Mouse (Mus musculus): Measurements from ENCODE around the gene Pde6h.
"Not testable (repeated sequence)": the region's sequence is repeated elsewhere in the genome, so short reads cannot be mapped to it uniquely, and the experiment has no call there.

The Pde6h gene

GRCm38 (mm10) chr6:136941051-136942021 lies 17.7 kb downstream of the Pde6h start, which contains the start of gene Arhgdib:
Arhgdib (minus strand) TSS chr6:136941899.
- no peak for DNase-seq

GRCm38 (mm10) chr6:136942280-136942679 lies 18.6 kb downstream of the Pde6h start:
- DNase-seq, result no peak

DNA sequence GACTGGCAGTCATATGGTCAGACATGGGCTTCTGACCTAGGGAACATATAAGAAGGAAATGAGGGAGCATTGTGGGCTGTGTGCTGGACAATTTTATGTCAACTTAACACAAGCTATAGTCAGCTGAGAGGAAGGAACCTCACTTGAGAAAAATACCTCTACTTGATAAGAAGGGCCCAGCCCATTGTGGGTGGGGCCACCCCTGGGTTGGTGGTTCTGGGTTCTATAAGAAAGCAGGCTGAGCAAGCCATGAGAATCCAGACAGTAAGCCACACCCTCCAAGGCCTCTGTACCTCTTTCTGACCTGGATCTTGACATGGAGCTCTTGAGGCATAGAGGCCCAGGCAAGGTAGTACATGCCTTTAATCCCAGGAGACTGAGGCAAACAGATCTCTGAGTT lies 19.8 kb downstream of the Pde6h start:
- no peak for DNase-seq

GRCm38 (mm10) chr6:136944511-136944910 lies 20.9 kb downstream of the Pde6h start:
- no peak for DNase-seq

GRCm38 (mm10) chr6:136946241-136946640 lies 22.6 kb downstream of the Pde6h start:
- no peak for DNase-seq

- no peak for DNase-seq
These were observed 23.3 kb downstream of the Pde6h start for GRCm38 (mm10) chr6:136946943-136947342.

- no peak for DNase-seq
These were observed 24.1 kb downstream of the Pde6h start for GRCm38 (mm10) chr6:136947716-136948115.

GRCm38 (mm10) chr6:136950171-136950570 lies 26.5 kb downstream of the Pde6h start:
- DNase-seq, result no peak

- DNase-seq, result no peak
These were observed 29.3 kb downstream of the Pde6h start for GRCm38 (mm10) chr6:136952930-136953329.

GRCm38 (mm10) chr6:136954192-136954591 lies 30.6 kb downstream of the Pde6h start:
- no peak for DNase-seq

- DNase-seq, result no peak
These were observed 31.1 kb downstream of the Pde6h start for GRCm38 (mm10) chr6:136954715-136955114.

DNA sequence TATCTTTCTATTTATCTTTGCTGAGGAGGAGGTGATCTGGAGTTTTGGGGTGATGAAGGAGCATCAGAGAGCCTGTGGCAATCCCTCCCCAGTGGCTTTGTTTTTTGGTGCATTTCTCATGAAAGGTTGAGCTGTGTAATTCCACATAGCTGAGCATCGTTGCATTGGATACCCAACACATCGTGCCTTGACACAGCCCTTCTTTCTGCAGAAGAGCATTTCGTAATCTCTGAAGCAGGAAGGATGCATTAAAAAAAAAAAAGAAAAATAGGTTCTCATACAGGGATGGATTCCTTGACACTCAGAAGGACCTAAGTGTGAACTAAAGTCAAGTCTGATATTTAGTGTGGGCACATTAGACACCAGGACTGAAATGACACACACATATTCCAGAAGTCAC lies 31.6 kb downstream of the Pde6h start:
- no peak for DNase-seq

DNA sequence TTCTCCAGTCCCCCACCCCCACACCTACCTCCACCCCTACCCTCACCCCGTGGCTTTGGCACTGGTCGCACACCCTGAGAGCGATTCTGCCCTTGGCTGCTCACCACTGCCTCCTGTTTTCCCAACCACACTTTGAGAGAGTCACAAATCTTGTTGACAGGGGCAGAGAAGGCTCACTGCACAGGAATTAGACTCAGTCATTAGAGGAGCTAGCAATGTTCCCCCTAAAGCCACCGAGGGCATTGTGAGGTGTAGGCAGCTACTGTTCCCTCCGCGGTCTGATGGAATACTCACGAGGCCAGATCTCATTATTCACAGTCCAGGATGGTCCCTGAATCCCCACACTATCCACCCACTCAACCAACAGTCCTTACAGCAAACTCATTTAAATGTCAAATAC lies 33.4 kb downstream of the Pde6h start:
- no peak for DNase-seq

DNA sequence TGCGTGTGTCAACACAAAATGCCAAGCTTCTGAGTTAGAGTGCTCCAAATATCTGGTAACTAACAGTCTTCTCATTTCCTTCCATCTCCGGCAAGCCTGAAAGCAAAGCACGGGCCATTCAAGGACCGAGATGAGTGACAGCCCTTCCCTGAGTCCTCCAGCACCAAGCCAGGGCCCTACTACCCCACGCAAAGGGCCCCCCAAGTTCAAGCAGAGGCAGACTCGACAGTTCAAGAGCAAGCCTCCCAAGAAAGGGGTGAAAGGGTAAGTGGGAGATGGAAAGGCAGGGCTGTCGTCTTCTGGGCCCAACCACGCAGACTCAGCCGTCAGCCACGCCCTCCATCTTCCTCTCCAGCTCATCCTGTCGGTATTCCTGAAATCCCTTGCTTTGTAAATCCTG lies 35.5 kb downstream of the Pde6h start:
- DNase-seq, result no peak

DNA sequence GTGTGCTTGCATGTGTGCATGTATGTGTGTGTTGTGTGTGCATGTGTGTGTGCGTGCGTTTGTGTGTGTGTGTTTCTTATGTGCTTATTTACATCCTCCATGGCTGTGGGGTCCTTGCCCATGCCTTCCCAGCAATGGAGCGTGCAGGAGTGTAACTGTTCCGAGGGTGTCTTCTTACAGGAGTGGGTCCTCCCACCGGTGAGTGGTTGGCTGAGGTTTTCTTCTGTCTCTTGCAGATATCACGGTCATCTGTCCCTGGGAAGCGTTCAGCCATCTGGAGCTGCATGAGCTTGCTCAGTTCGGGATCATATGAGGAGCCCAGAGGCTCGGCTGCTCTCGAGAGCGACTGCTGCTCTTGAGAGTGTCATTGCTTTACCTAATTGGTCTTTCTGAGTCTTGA lies 39.3 kb downstream of the Pde6h start:
- no peak for DNase-seq

DNA sequence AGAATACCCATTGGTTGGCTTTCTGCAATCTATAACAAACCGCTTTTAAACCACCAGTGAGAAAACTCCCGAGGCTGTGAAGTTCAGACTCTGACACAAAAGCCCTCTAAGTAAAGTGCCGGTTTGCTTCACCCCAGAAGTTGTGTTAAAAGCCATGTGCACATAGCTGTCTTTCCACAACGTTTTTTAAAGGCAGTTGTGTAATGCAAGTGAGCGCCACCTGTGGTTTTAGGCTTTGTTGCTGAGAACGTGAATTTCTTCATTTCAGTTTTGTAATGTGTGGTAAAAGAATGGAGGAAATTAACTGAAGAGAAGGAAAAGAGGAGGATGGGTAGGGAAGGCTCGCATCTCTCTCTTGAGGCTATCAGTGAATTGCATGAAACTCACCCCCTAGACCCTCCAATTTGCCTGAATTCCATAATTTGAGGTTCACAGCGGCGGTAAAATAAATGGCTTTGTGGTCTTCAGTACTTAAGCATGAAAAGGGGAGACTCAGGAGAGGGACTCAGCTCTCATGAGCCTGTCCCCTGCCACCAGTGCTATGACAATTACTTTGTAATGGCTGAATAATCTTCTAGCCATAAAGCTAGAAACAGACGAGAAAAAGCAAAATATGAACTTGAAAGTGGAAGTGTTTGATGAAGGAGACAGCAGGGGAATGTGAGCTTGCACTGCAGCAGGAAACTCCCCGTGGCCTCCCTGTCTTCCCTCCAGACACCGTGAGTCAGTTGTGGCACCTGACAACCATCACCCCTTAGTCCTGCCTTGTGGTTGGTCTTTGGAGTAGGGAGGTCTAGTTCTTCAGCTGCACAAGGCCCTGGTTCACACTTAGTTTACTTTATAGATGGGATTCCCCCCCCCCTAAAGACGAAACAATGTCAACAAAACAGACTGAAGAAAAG lies 41.2 kb downstream of the Pde6h start:
- DNase-seq, result no peak

DNA sequence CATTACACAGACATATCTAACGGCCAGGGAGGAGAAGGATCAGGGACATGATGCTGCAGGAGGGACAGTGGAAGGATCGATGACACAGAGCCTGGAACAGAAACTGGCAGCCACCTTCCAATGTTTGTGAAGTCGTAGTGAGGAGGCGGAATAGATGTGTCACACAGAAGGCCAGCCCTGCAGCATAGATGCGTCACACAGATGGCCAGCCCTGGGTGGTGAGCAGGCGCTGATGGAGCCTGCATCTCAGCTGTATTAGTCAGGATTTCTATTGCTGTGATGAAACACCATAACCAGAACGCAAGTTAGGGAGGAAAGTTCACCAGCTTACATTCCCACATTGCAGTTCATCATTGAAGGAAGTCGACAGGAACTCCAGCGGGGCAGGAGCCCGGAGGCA lies 42.3 kb downstream of the Pde6h start:
- DNase-seq, result no peak

GRCm38 (mm10) chr6:136967466-136967865 lies 43.8 kb downstream of the Pde6h start:
- DNase-seq, result no peak

GRCm38 (mm10) chr6:136968877-136969276 lies 45.2 kb downstream of the Pde6h start:
- not testable (repeated sequence) for DNase-seq

GRCm38 (mm10) chr6:136979274-136980082 lies 55.8 kb downstream of the Pde6h start:
- DNase-seq, result no peak

GRCm38 (mm10) chr6:136980331-136980746 lies 56.7 kb downstream of the Pde6h start:
- no peak for DNase-seq

GRCm38 (mm10) chr6:136982581-136982980 lies 58.9 kb downstream of the Pde6h start:
- DNase-seq, result no peak

DNA sequence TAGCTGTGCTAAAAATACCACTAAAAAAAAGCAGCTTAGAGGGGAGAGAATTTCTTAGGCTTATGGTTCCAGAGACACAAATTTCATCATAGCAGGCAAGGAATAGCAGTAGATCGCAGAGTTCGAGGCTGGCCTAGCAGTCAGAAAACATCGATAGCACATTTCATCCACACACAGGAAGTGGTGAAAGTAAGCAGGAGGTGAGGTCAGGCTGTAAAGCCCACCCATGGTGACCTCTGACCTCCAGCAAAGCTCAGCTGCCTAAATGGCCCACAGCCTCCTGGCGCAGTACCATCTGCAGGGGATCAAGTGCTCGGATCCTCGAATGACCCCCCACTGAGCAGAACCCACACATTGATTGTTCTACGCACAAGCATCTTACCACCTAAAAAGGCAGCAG lies 59.6 kb downstream of the Pde6h start:
- no peak for DNase-seq

All from cerebellum, postnatal 25 days (tissue).